Mouse (Mus musculus) embryonic facial prominence, embryonic 14.5 days (tissue): ENCODE measurements at regions not wholly inside any gene's neighbourhood (a gene's known extent, or its start where the extent isn't known, plus 50 kb on each side); places are given as distances from the start of the nearest gene placed in this dataset.

ENCODE experiments used
- ATAC-seq: fragments of 200-750 bp; cut with Nextera tagmentation; 2 replicates; pipeline ENCODE4 v1.8.0; 2017; ENCODE audit warnings: low read depth, moderate number of reproducible peaks, moderate TSS enrichment
- DNase-seq: peaks from one replicate; pipeline ENCODE4 v3.0.0-alpha.2; 2015; ENCODE audit warnings: low spot score
- H3K27ac ChIP-seq: fragments of 300-500 bp; sonication (generic); replicated peaks from 2 replicates; pipeline ENCODE4 v1.5.1; 2014; ENCODE audit warnings: low read depth, mild to moderate bottlenecking, low read length, moderate library complexity
- H3K27me3 ChIP-seq: fragments of 300-500 bp; sonication (generic); replicated peaks from 2 replicates; pipeline ENCODE4 v1.6.1; 2014; ENCODE audit warnings: low read length; ENCODE audit not compliant: control insufficient read depth, insufficient read depth
- H3K36me3 ChIP-seq: fragments of 300-500 bp; sonication (generic); 2 replicates; pipeline ENCODE4 v1.6.1; 2014; ENCODE audit warnings: low read length, mixed read lengths; ENCODE audit not compliant: control insufficient read depth, insufficient read depth
- H3K4me1 ChIP-seq: fragments of 300-500 bp; sonication (generic); 2 replicates; pipeline ENCODE4 v1.6.1; 2014; ENCODE audit warnings: antibody characterized with exemption, low read length; ENCODE audit not compliant: control insufficient read depth, insufficient read depth
- H3K4me2 ChIP-seq: fragments of 300-500 bp; sonication (generic); 2 replicates; pipeline ENCODE4 v1.6.1; 2014; ENCODE audit warnings: low read depth, mild to moderate bottlenecking, low read length, moderate library complexity, mixed read lengths
- H3K4me3 ChIP-seq: fragments of 300-500 bp; sonication (generic); 2 replicates; pipeline ENCODE4 v1.5.1; 2014; ENCODE audit warnings: low read depth, mild to moderate bottlenecking, low read length
- H3K9ac ChIP-seq: fragments of 300-500 bp; sonication (generic); 2 replicates; pipeline ENCODE4 v1.6.1; 2014; ENCODE audit warnings: low read depth, mild to moderate bottlenecking, low read length, moderate library complexity, mixed read lengths
- H3K9me3 ChIP-seq: fragments of 300-500 bp; sonication (generic); 2 replicates; pipeline ENCODE4 v1.6.1; 2016; ENCODE audit warnings: low read length; ENCODE audit not compliant: control insufficient read depth
- WGBS: fragments of 180-500 bp; shearing (Covaris S2); extraction: QIAGEN DNeasy Blood & Tissue Kit; methylation state at CpG from one replicate; pipeline ENCODE4 v1.1.7; 2014; 5-methylcytosine and 5-hydroxymethylcytosine counted together

- DNase-seq (no peak), ATAC-seq (no peak)
- H3K4me1 ChIP-seq = no peaks in the 10 kb centered on the region
- no peak overlapping the region for H3K27ac ChIP-seq
- H3K36me3 ChIP-seq = no peaks in the 10 kb centered on the region
- no peaks in the 10 kb centered on the region for H3K9me3 ChIP-seq
- H3K4me2 ChIP-seq = no peak overlapping the region
- H3K27me3 ChIP-seq = no peaks in the 10 kb centered on the region
- no peak overlapping the region for H3K9ac ChIP-seq
- 51% methylated on average over 2 of the region's 2 CpGs for WGBS
- no peak overlapping the region for H3K4me3 ChIP-seq
Observed at GRCm38 (mm10) chr10:17288231-17288630, 434.8 kb upstream of the Cited2 start.

- H3K9ac ChIP-seq = no peak overlapping the region
- 71% methylated on average over 6 of the region's 6 CpGs for WGBS
- H3K4me3 ChIP-seq = no peak overlapping the region
- H3K9me3 ChIP-seq = no peaks in the 10 kb centered on the region
- no peak overlapping the region for H3K4me2 ChIP-seq
- no peaks in the 10 kb centered on the region for H3K27me3 ChIP-seq
- DNase-seq = no peak
- H3K4me1 ChIP-seq = no peaks in the 10 kb centered on the region
- H3K36me3 ChIP-seq = no peaks in the 10 kb centered on the region
- H3K27ac ChIP-seq = no peak overlapping the region
- ATAC-seq = no peak
Observed at GRCm38 (mm10) chr10:17292331-17292730, 430.7 kb upstream of the Cited2 start.

- 86% methylated on average over 3 of the region's 3 CpGs for WGBS
- DNase-seq (no peak), ATAC-seq (no peak)
- Histone ChIP-seq H3K27me3 (no peaks in the 10 kb centered on the region), H3K4me1 (no peaks in the 10 kb centered on the region), H3K36me3 (no peaks in the 10 kb centered on the region), H3K4me2 (no peak overlapping the region), H3K27ac (no peak overlapping the region), H3K4me3 (no peak overlapping the region), H3K9ac (no peak overlapping the region), H3K9me3 (no peaks in the 10 kb centered on the region)
Observed at GRCm38 (mm10) chr10:17294440-17294839, 428.6 kb upstream of the Cited2 start.

- Histone ChIP-seq H3K4me3 (no peak overlapping the region), H3K9ac (no peak overlapping the region), H3K27me3 (no peaks in the 10 kb centered on the region), H3K4me2 (no peak overlapping the region), H3K9me3 (no peaks in the 10 kb centered on the region), H3K27ac (no peak overlapping the region), H3K36me3 (no peaks in the 10 kb centered on the region), H3K4me1 (no peaks in the 10 kb centered on the region)
- DNase-seq (no peak), ATAC-seq (no peak)
- WGBS = 82% methylated on average over 3 of the region's 3 CpGs
Observed at GRCm38 (mm10) chr10:17295157-17295556, 427.9 kb upstream of the Cited2 start.

GRCm38 (mm10) chr10:17299600-17299999 is 423.4 kb upstream of the Cited2 start:
- ATAC-seq = no peak
- no peak for DNase-seq
- 31% methylated on average over 6 of the region's 6 CpGs for WGBS

GRCm38 (mm10) chr10:17326724-17327123 is 396.3 kb upstream of the Cited2 start:
- Histone ChIP-seq H3K27me3 (no peaks in the 10 kb centered on the region), H3K4me1 (peaks cover 4% of the 10 kb centered on the region; the same call in 1 of the 2 replicates), H3K4me3 (no peak overlapping the region), H3K27ac (no peak overlapping the region), H3K4me2 (no peak overlapping the region), H3K9ac (no peak overlapping the region), H3K9me3 (no peaks in the 10 kb centered on the region), H3K36me3 (no peaks in the 10 kb centered on the region)
- DNase-seq (peak; percentile 10), ATAC-seq (no peak)
- WGBS = 79% methylated on average over 3 of the region's 3 CpGs

More at GRCm38 (mm10) chr10:17299600-17299999, 423.4 kb upstream of the Cited2 start:
- H3K9ac ChIP-seq = no peak overlapping the region
- no peak overlapping the region for H3K4me2 ChIP-seq
- no peak overlapping the region for H3K4me3 ChIP-seq
- no peaks in the 10 kb centered on the region for H3K36me3 ChIP-seq
- no peaks in the 10 kb centered on the region for H3K9me3 ChIP-seq
- H3K27ac ChIP-seq = no peak overlapping the region
- no peaks in the 10 kb centered on the region for H3K4me1 ChIP-seq
- H3K27me3 ChIP-seq = no peaks in the 10 kb centered on the region

- 4% methylated on average over 6 of the region's 6 CpGs for WGBS
- Histone ChIP-seq H3K4me3 (peak overlapping the region; percentile 33), H3K9me3 (no peaks in the 10 kb centered on the region), H3K36me3 (no peaks in the 10 kb centered on the region), H3K27me3 (no peaks in the 10 kb centered on the region), H3K4me1 (peaks cover 24% of the 10 kb centered on the region), H3K4me2 (peak overlapping the region; percentile 57), H3K27ac (peak overlapping the region; percentile 23; the same call in 1 of the 2 replicates), H3K9ac (peak overlapping the region; percentile 52)
- ATAC-seq (peak; percentile 88), DNase-seq (peak; percentile 68)
Observed at GRCm38 (mm10) chr10:17330904-17331606, 392.0 kb upstream of the Cited2 start.

GRCm38 (mm10) chr10:17331607-17332008 is 391.4 kb upstream of the Cited2 start:
- H3K4me2 ChIP-seq = peak overlapping the region; percentile 57
- no peaks in the 10 kb centered on the region for H3K36me3 ChIP-seq
- no peaks in the 10 kb centered on the region for H3K27me3 ChIP-seq
- peak; percentile 34; the same call in 1 of the 2 replicates for ATAC-seq
- H3K9ac ChIP-seq = peak overlapping the region; percentile 52
- peak; percentile 42 for DNase-seq
- H3K4me3 ChIP-seq = peak overlapping the region; percentile 33
- peak overlapping the region; percentile 23; the same call in 1 of the 2 replicates for H3K27ac ChIP-seq
- 8% methylated on average over 7 of the region's 7 CpGs for WGBS
- H3K9me3 ChIP-seq = no peaks in the 10 kb centered on the region
- peaks cover 24% of the 10 kb centered on the region for H3K4me1 ChIP-seq
